Mouse (Mus musculus) ovary, postnatal 36 days (tissue): Measurements from ENCODE around the gene Olfr1366.
"Not testable (repeated sequence)": the region's sequence is repeated elsewhere in the genome, so short reads cannot be mapped to it uniquely, and the experiment has no call there.

Experiments used
- DNase-seq: peaks from one replicate; pipeline ENCODE4 v3.0.0; 2022; ENCODE audit warnings: low spot score, mixed read lengths

The Olfr1366 gene

DNA sequence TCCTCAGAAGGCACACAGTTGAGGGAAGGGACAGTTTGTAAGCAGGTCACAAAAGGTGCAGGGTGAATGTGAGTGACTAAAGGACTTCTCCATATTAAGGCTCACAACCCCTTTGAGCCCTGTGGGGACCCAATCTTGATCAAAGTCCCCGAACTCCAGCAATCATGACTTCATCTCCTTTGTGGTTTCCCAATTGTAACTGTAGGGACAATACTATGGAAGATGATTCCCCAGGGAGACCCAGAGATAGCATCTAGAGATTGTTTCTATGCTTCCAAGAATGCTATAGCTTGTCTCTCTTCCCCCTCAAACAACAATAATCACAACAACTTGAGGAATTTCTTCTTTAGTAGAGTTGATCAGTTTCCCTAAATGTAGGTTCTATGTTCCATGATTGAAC lies at the start of gene Olfr1366:
Gene Olfr1366, minus strand, starts transcription at position 101 of the 400 bp plus-strand sequence.
- DNase-seq: no peak

DNA sequence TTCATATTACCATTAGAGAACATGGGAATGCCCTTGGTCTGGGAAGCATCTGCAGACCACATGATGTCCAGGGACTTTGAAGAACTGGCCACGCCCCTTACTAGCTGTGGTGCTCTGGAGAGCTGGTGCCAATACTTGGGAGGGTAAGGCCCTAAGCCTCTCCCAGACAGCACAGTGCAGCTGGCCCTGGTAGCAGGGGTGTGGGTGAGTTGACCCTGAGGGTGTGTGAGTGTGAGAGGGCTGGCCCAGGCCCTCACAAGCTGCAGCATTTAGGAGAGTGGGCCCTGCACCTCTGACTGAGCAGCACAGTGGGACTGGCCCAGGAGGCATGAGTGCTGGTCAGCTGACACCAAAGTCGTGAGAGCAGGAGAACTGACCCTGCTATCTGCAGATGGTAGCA lies 49.0 kb upstream of the Olfr1366 start:
- DNase-seq: no peak

DNA sequence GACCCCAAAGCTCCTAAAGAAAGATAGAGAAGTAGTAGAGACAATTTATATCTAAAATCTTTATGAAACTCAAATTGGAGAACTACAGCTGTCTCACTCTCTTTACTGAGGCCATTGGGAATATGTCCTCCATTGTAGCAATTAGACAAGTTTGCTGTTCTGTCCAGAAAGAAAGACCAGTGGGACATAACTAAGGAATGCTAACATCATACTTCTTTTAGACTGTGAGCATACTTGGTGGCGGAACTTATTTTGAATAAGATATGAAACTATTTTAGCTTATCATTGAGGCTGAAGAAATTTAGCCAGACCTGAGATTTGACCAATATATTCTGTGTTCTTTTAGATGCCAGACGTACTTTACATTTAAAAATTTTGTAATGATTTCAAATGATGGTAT lies 39.1 kb upstream of the Olfr1366 start, which contains the start of gene Olfr1364:
Gene Olfr1364, minus strand, starts transcription at position 101 of the 400 bp plus-strand sequence.
- no peak for DNase-seq

DNA sequence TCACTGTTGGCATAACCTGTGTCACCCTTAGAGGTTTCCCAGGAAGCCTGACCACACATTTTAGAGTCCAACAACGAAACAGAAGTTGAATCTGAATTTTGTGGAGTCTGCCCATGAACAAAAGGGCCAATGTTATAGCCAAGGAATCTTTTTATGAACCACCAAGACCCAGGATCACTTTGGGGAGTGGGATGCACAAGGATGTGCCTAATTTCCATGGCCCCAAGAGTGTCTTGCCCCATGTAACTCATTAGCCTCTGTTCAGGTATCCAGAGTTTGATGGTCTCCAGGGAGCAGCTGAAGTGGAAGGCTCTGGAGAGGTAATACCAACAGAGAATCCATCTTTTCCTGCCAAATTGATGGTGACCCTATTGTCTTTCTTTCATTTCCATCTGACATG lies 17.2 kb upstream of the Olfr1366 start, which contains the start of gene Olfr1535:
Gene Olfr1535, minus strand, starts transcription at position 101 of the 400 bp plus-strand sequence.
- no peak for DNase-seq

DNA sequence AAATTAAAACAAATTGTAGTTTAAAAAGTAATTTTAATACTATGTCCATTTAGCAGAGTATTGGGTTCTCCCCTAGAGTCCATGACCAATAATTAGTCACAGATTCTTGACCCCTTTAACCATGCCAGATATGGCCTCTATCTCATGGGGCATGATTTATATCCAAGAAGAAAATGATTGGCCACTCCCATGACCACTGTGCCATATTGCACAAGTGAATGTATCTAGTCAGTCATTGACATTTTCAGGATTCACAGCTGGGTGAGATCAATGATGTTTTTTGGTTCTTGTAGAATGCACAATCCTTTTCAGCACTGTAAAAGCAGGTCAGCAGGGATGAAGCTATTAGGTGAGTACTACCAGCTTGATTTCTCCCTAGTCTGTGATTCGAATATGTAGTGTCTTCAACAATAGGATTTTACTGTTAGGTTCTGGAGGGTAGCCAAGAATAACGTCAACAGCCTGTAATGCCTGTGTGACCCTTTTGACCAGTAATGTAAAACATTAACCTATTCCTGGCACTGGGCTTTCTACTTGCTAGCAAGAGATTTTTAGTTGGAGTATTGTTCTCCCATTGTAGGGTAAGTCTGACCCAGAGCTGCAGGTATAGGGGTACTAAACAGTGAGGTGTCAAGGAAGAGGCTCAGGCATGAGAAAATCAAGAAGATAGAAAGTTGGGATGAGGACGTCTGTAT lies 8.0 kb upstream of the Olfr1366 start:
- DNase-seq: no peak

DNA sequence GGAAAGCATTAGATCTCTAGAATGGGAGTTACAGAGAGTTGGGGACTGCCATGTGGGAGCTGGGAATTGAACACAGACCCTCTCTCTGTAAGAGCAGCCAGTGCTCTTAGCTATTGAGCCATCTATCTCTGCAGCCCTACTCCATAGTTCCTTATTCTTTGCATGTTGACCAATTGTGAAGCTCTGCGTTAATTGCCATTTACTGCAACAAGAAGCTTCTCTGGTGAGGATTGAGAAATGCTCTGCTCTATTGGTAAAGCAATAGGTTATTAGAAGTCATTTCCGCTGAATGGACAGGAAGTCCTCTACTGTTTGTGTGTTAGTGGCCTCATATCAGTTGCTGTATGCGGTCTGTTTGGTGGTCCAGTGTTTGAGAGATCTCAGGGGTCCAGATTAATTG lies 6.9 kb upstream of the Olfr1366 start:
- no peak for DNase-seq

DNA sequence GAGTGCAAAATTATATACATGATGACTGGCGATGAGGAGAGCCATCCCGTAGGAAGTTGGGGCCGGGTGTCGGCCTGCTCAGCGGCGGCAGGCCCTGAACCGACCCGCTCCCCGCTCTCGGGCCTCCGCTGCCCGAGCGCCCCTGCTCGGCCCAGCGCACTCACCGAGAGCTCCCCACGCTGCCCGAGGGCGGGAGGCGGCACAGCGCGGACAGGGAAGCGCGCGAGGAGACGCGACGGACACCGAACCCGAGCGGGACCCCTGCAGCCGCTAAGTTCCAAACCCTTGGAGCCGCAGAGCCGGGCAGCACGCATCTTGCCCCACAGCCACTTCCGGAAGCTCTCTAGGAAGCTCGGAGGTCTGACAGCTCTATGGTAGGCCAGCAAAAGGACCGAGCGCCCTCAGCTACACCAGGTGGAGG lies 11.8 kb downstream of the Olfr1366 start, which contains the start of gene Zkscan8:
Gene Zkscan8, minus strand, starts transcription at position 340 of the 421 bp plus-strand sequence.
- peak; percentile 88 for DNase-seq

DNA sequence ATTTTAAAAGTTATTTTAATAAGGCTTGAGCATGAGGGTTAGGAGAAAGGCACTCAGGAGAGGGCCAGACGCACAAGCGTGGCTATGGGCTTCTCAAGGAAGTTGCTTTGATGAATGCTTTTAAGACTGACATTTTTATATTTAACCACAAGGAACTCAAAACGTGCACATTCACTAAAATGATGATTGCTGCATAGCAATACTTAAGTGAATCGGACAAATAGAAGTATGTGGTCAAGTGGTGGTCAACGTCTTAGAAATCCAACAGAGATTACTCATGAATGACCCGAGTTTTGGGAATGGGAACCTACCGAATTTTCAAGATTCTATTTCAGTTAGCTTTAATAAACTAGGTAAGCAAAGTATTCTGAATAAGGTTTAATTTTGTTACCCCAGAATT lies 12.5 kb downstream of the Olfr1366 start:
- DNase-seq: no peak

DNA sequence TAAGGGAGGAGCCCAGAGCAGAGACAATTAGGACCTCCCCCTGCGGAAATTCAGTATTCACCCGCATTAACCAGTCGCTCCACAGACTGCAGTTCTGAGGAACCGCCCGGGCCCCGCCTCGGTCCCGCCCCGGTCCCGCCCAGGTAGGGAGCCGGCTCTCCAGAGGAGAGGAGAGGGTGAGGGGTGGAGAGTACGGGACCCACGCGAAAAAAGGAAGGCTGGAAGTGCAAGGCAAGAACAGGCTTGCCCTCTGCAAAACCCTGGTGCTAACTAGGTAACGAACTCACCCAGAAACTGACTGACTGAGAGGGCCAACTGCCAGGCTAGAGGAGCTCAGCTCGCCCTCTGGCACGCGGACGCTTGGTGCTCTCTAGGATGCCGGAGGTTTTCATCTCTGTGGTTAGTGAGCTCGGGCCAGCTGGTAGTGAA lies 36.4 kb downstream of the Olfr1366 start:
- peak; percentile 80 for DNase-seq

DNA sequence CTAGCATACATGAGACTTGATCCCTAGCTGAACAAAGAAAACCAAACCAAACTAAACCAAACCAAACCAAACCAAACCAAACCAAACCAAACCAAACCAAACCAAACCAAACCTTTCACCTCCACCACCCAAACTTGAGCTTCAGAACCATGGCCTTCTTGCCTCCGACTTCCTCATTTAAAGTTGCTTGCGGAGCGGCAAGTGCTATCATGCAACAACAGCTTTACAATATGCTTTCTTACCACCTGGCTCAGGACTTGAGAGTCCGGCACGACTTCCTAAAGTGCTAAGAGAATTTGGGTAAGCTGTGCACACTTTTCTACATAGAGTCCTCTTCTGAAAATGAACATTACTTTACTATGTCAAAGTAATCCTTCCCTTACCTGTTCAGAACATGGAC lies 40.3 kb downstream of the Olfr1366 start:
- no peak for DNase-seq

DNA sequence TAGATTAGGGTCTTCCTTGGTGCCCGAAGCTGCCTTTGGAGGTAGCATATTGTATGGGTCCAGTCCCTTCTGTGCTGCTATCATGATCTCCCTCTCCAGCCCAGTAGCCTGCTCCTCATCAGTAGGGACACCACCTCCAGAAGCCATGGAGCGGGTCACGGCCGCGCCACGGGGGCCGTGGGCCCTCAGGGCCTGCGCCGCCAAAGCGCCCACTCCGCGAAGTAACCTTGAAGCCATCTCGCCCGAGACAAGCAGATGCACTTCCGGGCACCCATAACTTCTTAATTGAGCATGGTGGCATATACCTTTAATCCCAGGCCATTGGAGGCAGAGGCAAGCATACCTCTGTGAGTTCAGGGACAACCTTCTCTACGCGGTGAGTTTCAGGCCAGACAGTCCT lies 41.4 kb downstream of the Olfr1366 start, which contains the start of gene Gm11273:
Gene Gm11273, minus strand, starts transcription at position 237 of the 400 bp plus-strand sequence.
- not testable (repeated sequence) for DNase-seq

DNA sequence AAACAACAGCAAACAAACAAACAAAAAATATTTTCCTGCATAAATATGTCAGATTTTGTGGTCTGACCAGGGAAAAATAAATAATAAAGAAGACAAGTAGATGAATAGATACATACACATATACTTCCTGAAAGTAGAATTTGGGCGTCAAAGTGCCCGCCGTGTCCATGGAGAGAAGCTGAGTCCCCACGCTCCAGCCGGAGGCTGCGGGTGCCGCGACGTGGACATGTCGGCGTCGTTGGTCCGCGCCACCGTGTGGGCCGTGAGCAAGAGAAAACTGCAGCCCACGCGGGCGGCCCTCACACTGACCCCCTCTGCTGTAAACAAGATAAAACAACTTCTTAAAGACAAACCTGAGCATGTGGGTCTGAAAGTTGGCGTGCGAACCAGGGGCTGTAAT lies 47.5 kb downstream of the Olfr1366 start, which contains the start of gene AK157302:
Gene AK157302, plus strand, starts transcription at position 144 of the 400 bp plus-strand sequence.
- peak; percentile 9 for DNase-seq

DNA sequence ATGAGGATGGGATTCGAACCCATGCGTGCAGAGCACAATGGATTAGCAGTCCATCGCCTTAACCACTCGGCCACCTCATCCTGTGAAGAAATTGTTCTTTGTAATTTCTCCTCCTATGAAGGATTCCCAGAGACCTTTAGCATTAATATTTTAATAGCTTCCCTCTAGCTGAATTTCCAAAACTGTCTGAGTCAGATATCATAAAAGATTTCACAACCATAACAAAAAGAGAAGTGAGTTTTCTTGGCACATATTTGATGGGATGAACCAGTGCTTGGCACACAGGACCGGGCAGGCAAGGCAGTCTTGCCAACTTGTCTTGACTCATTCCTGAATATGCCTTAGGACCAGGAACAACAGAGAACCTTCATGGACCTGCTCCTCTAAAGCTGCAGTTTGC lies 49.8 kb downstream of the Olfr1366 start:
- DNase-seq: no peak

DNA sequence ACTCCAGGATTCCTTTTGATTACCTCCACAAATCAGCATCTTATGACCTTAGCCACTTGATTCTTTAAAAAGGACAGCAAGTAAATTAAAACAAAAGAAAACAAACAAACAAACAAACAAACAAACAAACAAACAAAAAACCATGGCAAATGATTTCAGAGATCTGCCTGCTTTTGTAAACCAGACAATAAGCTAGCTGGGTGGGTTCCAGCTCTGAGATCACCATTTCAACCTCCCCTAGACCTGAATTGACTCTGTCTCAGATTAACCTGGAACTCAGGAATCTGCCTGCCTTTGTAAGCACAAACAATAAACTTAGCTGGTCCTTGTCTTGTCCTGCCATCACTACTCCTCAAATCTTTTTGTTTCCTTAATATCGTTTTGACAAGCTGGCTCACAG lies 55.7 kb downstream of the Olfr1366 start:
- DNase-seq: no peak
